Mouse (Mus musculus) forebrain, embryonic 11.5 days (tissue): ENCODE measurements at regions not wholly inside any gene's neighbourhood (a gene's known extent, or its start where the extent isn't known, plus 50 kb on each side); places are given as distances from the start of the nearest gene placed in this dataset.
"Not testable (repeated sequence)": the region's sequence is repeated elsewhere in the genome, so short reads cannot be mapped to it uniquely, and the experiment has no call there.

Experiments used
- ATAC-seq: fragments of 200-750 bp; cut with Nextera tagmentation; replicated peaks from 2 replicates; pipeline ENCODE4 v1.8.0; 2017; ENCODE audit warnings: moderate TSS enrichment; ENCODE audit not compliant: low FRiP score
- DNase-seq: peaks from one replicate; pipeline ENCODE4 v3.0.0-alpha.2; 2017; ENCODE audit warnings: low spot score
- H3K27ac ChIP-seq: fragments of 300-500 bp; sonication (generic); 2 replicates; pipeline ENCODE4 v1.5.1; 2014; ENCODE audit warnings: low read depth, low read length
- H3K27me3 ChIP-seq: fragments of 300-500 bp; sonication (generic); 2 replicates; pipeline ENCODE4 v1.6.1; 2014; ENCODE audit warnings: mild to moderate bottlenecking, low read length, mixed read lengths; ENCODE audit not compliant: control insufficient read depth, insufficient read depth
- H3K36me3 ChIP-seq: fragments of 300-500 bp; sonication (generic); 2 replicates; pipeline ENCODE4 v1.6.1; 2014; ENCODE audit warnings: mild to moderate bottlenecking, low read length, moderate library complexity, mixed read lengths; ENCODE audit not compliant: control insufficient read depth, insufficient read depth
- H3K4me1 ChIP-seq: fragments of 300-500 bp; sonication (generic); replicated peaks from 2 replicates; pipeline ENCODE4 v1.6.1; 2014; ENCODE audit warnings: low read length, mixed read lengths; ENCODE audit not compliant: control insufficient read depth, insufficient read depth
- H3K4me2 ChIP-seq: fragments of 300-500 bp; sonication (generic); 2 replicates; pipeline ENCODE4 v1.6.1; 2014; ENCODE audit warnings: low read depth, mild to moderate bottlenecking, low read length, moderate library complexity, mixed read lengths; ENCODE audit not compliant: severe bottlenecking
- H3K4me3 ChIP-seq: fragments of 300-500 bp; sonication (generic); 2 replicates; pipeline ENCODE4 v1.5.1; 2014; ENCODE audit warnings: low read depth, low read length
- H3K9ac ChIP-seq: fragments of 300-500 bp; sonication (generic); 2 replicates; pipeline ENCODE4 v1.6.1; 2014; ENCODE audit warnings: low read length
- H3K9me3 ChIP-seq: fragments of 300-500 bp; sonication (generic); 2 replicates; pipeline ENCODE4 v1.6.1; 2016; ENCODE audit warnings: low read length, mixed read lengths; ENCODE audit not compliant: control insufficient read depth
- WGBS: fragments of 180-500 bp; shearing (Covaris S2); extraction: QIAGEN DNeasy Blood & Tissue Kit; methylation state at CpG from one replicate; pipeline ENCODE4 v1.1.7; 2014; 5-methylcytosine and 5-hydroxymethylcytosine counted together

GRCm38 (mm10) chr13:70233896-70234799 lies 403.3 kb downstream of the Ice1 start:
- Histone ChIP-seq H3K9ac (no peak overlapping the region), H3K36me3 (no peaks in the 10 kb centered on the region), H3K9me3 (no peaks in the 10 kb centered on the region), H3K27ac (no peak overlapping the region), H3K4me3 (no peak overlapping the region), H3K4me2 (peak overlapping the region; percentile 34; the same call in 1 of the 2 replicates), H3K27me3 (no peaks in the 10 kb centered on the region), H3K4me1 (no peaks in the 10 kb centered on the region)
- WGBS: 27% methylated on average over 22 of the region's 22 CpGs
- peak; percentile 91 for ATAC-seq
- DNase-seq: peak; percentile 92

GRCm38 (mm10) chr13:70243598-70244157 lies 393.8 kb downstream of the Ice1 start:
- Histone ChIP-seq H3K27me3 (no peaks in the 10 kb centered on the region), H3K36me3 (no peaks in the 10 kb centered on the region), H3K4me1 (no peaks in the 10 kb centered on the region), H3K9ac (no peak overlapping the region), H3K4me3 (no peak overlapping the region), H3K27ac (no peak overlapping the region), H3K4me2 (no peak overlapping the region), H3K9me3 (no peaks in the 10 kb centered on the region)
- WGBS: 88% methylated on average over 4 of the region's 4 CpGs
- ATAC-seq (no peak), DNase-seq (no peak)

GRCm38 (mm10) chr13:70260003-70260496 lies 377.4 kb downstream of the Ice1 start:
- Histone ChIP-seq H3K36me3 (no peaks in the 10 kb centered on the region), H3K4me2 (no peak overlapping the region), H3K4me1 (no peaks in the 10 kb centered on the region), H3K4me3 (no peak overlapping the region), H3K27ac (no peak overlapping the region), H3K9me3 (no peaks in the 10 kb centered on the region), H3K9ac (no peak overlapping the region), H3K27me3 (no peaks in the 10 kb centered on the region)
- WGBS: 77% methylated on average over 12 of the region's 12 CpGs
- ATAC-seq (no peak), DNase-seq (no peak)

- Histone ChIP-seq H3K27ac (no peak overlapping the region), H3K4me3 (no peak overlapping the region), H3K9ac (no peak overlapping the region), H3K4me2 (no peak overlapping the region), H3K4me1 (no peaks in the 10 kb centered on the region), H3K27me3 (no peaks in the 10 kb centered on the region), H3K36me3 (no peaks in the 10 kb centered on the region), H3K9me3 (no peaks in the 10 kb centered on the region)
- ATAC-seq: no peak
- DNase-seq: no peak
- 75% methylated on average over 3 of the region's 3 CpGs for WGBS
Measured at GRCm38 (mm10) chr13:70263654-70264053, 373.8 kb downstream of the Ice1 start.

- H3K4me2 ChIP-seq, DNase-seq, ATAC-seq, H3K27me3 ChIP-seq, H3K4me1 ChIP-seq, H3K9me3 ChIP-seq, H3K9ac ChIP-seq, H3K4me3 ChIP-seq, H3K36me3 ChIP-seq, H3K27ac ChIP-seq: not testable (repeated sequence)
- 94% methylated on average over 10 of the region's 10 CpGs for WGBS
Measured at GRCm38 (mm10) chr13:70276884-70277378, 360.5 kb downstream of the Ice1 start.

- Histone ChIP-seq H3K27me3 (no peaks in the 10 kb centered on the region), H3K4me2 (no peak overlapping the region), H3K9me3 (no peaks in the 10 kb centered on the region), H3K36me3 (no peaks in the 10 kb centered on the region), H3K4me1 (no peaks in the 10 kb centered on the region), H3K9ac (no peak overlapping the region), H3K27ac (no peak overlapping the region), H3K4me3 (no peak overlapping the region)
- DNase-seq: no peak
- no peak for ATAC-seq
- 80% methylated on average over 13 of the region's 13 CpGs for WGBS
Measured at GRCm38 (mm10) chr13:70277667-70278591, 359.5 kb downstream of the Ice1 start.

- Histone ChIP-seq H3K9me3 (no peaks in the 10 kb centered on the region), H3K27me3 (no peaks in the 10 kb centered on the region), H3K4me1 (no peaks in the 10 kb centered on the region), H3K27ac (no peak overlapping the region), H3K4me3 (no peak overlapping the region), H3K9ac (no peak overlapping the region), H3K4me2 (no peak overlapping the region), H3K36me3 (no peaks in the 10 kb centered on the region)
- WGBS: 83% methylated on average over 7 of the region's 7 CpGs
- no peak for ATAC-seq
- no peak for DNase-seq
Measured at GRCm38 (mm10) chr13:70281051-70281847, 356.2 kb downstream of the Ice1 start.
